Mouse (Mus musculus) cerebellum, adult 2 months (tissue): ENCODE data around the gene Nubp1. TPM values are rescaled to one million over a fixed set of nuclear protein-coding genes. Genes with fewer than 3 reads are reported as not detected.

Experiments used
- DNase-seq, 2 experiments: peaks; one replicate each; pipeline ENCODE4 v3.0.0; 2021
- H3K27ac ChIP-seq: fragments of 200-500 bp; 2 replicates; pipeline ENCODE4 v1.5.1; 2012; ENCODE audit warnings: low read length, control low read depth, inconsistent platforms; ENCODE audit not compliant: insufficient read depth
- H3K27me3 ChIP-seq: fragments of 200-500 bp; 2 replicates; pipeline ENCODE4 v1.6.1; 2012; ENCODE audit warnings: inconsistent platforms, mild to moderate bottlenecking, low read length, moderate library complexity; ENCODE audit not compliant: control insufficient read depth, insufficient read depth
- H3K4me1 ChIP-seq: fragments of 200-500 bp; 2 replicates; pipeline ENCODE4 v1.6.1; 2011; ENCODE audit warnings: low read length; ENCODE audit not compliant: control insufficient read depth, insufficient read depth
- H3K4me3 ChIP-seq: fragments of 200-500 bp; replicated peaks from 2 replicates; pipeline ENCODE3; 2011; ENCODE audit warnings: mild to moderate bottlenecking, low read depth, low read length, control low read depth; ENCODE audit not compliant: insufficient read depth
- CTCF ChIP-seq: fragments of 200-500 bp; IDR thresholded peaks from 2 replicates; pipeline ENCODE4 v1.5.1; 2011; ENCODE audit warnings: low read depth, mild to moderate bottlenecking, control low read depth, low read length, moderate library complexity, borderline replicate concordance; ENCODE audit not compliant: insufficient read depth
- POLR2A ChIP-seq: fragments of 200-500 bp; IDR thresholded peaks from 2 replicates; pipeline ENCODE4 v1.6.1; 2011; ENCODE audit warnings: low read length, control low read depth, borderline replicate concordance; ENCODE audit not compliant: insufficient read depth
- WGBS: fragments of 180-500 bp; shearing (Covaris S2); methylation state at CpG from one replicate; pipeline ENCODE4 v1.1.7; 2018; 5-methylcytosine and 5-hydroxymethylcytosine counted together
- polyA plus RNA-seq: library from polyadenylated mRNA; depleted of rRNA; stranded (reverse); fragments of >200 nt; gene quantifications from 2 replicates; pipeline ENCODE4 v1.2.3, GENCODE M21; 2012; rRNA removed

Nubp1 gene
- polyA plus RNA-seq, 1 experiment: 30.0 TPM

DNA sequence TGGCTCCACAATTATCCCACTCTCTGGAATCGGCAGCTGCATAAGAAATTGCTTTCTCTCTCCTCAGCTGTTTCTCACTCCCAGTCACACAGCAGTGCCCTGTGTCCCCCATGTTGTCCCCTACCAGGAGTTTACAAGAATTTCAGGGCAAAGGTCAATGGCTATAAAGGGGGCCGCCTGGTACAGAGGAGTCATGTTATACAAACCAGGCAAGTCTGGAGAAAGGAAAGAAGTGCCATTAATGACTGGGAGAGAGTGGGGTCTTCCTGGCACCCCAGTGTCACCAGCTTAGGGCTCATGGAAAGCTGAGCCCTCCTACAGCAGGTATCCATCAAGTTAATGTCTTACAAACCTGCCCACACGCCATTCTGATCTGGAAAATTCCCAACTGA is 42.8 kb downstream of the Nubp1 start:
- Histone ChIP-seq H3K27me3 (no peaks in the 10 kb centered on the region), H3K27ac (no peak overlapping the region), H3K4me1 (no peaks in the 10 kb centered on the region; the same call in 1 of the 2 replicates), H3K4me3 (no peak overlapping the region)
- TF ChIP-seq POLR2A (no peak), CTCF (no peak)
- WGBS: 79% methylated on average over 3 of the region's 3 CpGs
- DNase-seq: no peak

- DNase-seq: no peak
- H3K27ac ChIP-seq: no peak overlapping the region
- TF ChIP-seq CTCF (no peak), POLR2A (no peak)
- H3K27me3 ChIP-seq: no peaks in the 10 kb centered on the region
- H3K4me1 ChIP-seq: no peaks in the 10 kb centered on the region
- no peak overlapping the region for H3K4me3 ChIP-seq
- 67% methylated on average over 2 of the region's 2 CpGs for WGBS
Observed at GRCm38 (mm10) chr16:10460188-10460587, 48.4 kb downstream of the Nubp1 start.

DNA sequence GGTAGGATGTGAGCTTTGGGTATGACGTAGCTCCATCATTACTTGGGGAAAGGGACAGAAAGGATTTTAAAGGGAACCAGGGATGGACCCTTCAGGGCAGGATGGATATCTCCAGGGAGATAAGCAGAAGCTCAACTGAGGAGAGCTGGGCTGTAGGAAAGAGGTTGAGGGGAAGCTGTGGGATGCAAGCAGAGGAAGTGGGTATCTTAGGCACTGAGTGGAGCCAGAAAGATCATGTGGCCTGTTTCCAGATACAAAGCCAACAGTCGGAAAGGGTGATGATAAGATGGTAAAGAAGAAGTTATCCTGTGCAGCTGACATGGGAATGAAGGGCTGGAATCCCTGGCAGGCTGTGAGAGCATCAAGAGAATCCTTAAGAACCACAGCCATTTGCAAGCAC is 49.4 kb downstream of the Nubp1 start:
- TF ChIP-seq POLR2A (no peak), CTCF (no peak)
- DNase-seq: no peak
- Histone ChIP-seq H3K4me3 (no peak overlapping the region), H3K4me1 (no peaks in the 10 kb centered on the region), H3K27ac (no peak overlapping the region), H3K27me3 (no peaks in the 10 kb centered on the region)
- 86% methylated on average over 2 of the region's 2 CpGs for WGBS

DNA sequence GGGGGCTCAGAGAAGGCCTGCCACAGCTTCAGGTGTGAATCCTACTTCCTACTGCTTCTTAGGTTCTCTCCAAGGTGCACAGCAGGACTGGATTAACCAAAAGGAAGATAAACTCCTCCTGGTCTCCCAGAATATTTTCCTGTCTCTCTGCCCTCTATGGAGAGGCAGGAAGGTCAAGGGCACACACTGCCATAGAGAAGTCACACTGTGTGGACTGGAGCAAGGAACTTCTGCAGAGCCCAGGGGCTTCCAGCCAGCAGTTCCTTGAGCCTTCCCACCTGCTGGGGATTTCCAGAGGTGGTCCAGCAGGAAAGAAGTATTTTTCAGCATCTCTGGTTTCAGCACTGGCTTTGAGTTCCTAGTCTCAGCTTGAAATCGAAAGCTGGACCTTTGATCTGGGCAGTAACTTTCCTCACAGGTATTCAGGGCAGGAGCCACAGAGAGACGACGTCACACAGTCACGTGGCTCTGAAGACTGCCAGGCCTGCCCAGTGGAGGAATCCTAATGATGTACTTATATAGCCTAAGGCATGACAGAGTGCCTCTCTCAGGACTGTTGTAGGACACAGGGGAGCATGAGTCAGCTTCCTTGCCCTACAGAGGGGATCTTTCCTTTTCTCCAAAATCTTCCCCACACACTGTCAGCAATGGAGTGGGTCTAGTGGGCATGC is 53.4 kb downstream of the Nubp1 start:
- H3K4me1 ChIP-seq: no peaks in the 10 kb centered on the region
- H3K27ac ChIP-seq: no peak overlapping the region
- WGBS: 38% methylated on average over 4 of the region's 4 CpGs
- TF ChIP-seq POLR2A (no peak), CTCF (no peak)
- DNase-seq: no peak
- no peaks in the 10 kb centered on the region for H3K27me3 ChIP-seq
- no peak overlapping the region for H3K4me3 ChIP-seq

DNA sequence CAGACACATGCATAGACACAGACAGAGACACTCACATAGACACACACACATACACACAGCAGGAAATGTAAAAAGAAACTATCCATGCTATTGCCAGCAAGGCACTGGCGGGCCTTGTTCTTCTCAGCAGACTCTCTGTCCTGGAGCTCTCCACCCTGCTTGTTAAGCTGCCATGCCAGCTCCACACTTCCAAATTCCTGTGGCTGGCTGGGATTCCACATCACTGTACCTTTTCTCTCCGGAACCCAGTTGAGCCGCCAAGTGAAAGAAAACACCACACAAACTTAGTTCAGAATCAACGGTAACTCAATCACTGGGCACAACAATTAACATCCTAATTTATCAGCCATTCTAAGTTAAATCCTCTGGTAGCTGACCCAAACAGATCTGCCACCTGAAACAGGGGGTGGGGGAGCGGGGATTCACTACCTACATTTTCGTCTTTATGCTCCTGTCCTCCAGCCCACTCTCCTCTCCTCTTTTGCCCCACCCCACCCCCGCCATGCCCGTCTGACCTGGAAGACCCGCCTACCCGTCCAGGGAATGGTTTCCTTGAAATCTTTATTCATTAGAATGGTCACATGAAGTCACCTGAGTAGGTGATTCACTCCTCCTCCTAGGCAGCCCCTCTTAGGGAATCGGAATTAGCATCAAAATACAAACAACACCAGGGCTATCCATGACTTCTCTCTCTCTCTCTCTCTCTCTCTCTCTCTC is 55.8 kb downstream of the Nubp1 start:
- no peak for TF ChIP-seq CTCF
- no peak for TF ChIP-seq POLR2A
- no peaks in the 10 kb centered on the region for H3K4me1 ChIP-seq
- no peak for DNase-seq
- no peak overlapping the region for H3K27ac ChIP-seq
- WGBS: 37% methylated on average over 11 of the region's 11 CpGs
- H3K27me3 ChIP-seq: no peaks in the 10 kb centered on the region
- no peak overlapping the region for H3K4me3 ChIP-seq

DNA sequence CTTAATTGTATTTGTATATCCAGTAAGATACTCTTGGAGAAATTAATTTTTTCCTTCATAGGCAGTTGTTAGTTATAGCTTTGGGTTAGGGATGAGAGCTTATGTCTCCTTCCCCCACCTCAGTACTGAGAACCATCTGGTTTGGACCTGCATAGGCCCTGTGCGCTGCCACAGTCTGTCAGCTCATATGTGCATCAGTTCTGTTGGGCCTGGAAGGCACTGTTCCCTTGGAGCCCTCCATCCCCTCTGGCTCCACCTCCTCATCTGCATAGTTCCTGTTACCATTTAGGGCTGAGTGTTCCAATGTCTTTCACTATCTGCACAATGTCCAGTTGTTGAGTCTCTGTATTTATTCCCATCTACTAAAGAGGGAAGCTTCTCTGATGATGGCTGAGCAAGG is 56.5 kb downstream of the Nubp1 start:
- H3K4me1 ChIP-seq: no peaks in the 10 kb centered on the region
- no peak for TF ChIP-seq CTCF
- 48% methylated on average over 1 of the region's 1 CpGs for WGBS
- no peaks in the 10 kb centered on the region for H3K27me3 ChIP-seq
- DNase-seq: no peak
- H3K4me3 ChIP-seq: no peak overlapping the region
- no peak overlapping the region for H3K27ac ChIP-seq

DNA sequence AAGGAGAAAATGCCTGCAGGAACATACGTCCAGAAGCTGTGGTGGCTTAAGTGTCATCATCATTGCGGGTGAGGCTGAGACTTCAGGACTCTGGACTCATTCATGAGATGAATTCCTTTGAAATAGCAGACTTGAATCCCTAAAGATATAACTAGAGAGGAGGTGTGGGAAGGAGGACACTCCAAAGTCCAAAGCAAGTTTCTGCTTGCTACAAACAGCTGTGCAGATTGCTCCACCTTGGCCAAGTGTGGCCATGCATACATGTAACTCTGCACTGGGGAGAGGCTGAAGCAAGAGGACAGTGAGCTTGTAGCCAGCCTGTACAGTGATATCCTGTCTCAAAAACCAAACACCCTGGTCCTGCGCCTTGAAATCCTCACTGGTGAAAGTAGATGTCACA is 60.2 kb downstream of the Nubp1 start:
- Histone ChIP-seq H3K27ac (no peak overlapping the region), H3K27me3 (no peaks in the 10 kb centered on the region), H3K4me1 (no peaks in the 10 kb centered on the region), H3K4me3 (no peak overlapping the region)
- TF ChIP-seq POLR2A: no peak
- TF ChIP-seq CTCF: no peak
- DNase-seq: no peak
- 96% methylated on average over 3 of the region's 3 CpGs for WGBS

Other genes starting within 250 kb of the Nubp1 start
- 0.14 TPM in 1 of 2 replicates, not detected in the other for gene Rpl39l, start 241.7 kb upstream of the Nubp1 start, polyA plus RNA-seq
- 0.03 and 0.05 TPM in 2 replicates for gene Atf7ip2, start 219.2 kb upstream of the Nubp1 start, polyA plus RNA-seq
- gene Emp2, start 98.0 kb upstream of the Nubp1 start, polyA plus RNA-seq: 16.2 and 18.9 TPM in 2 replicates
- 14.7 and 20.3 TPM in 2 replicates for gene Tekt5, start 16.5 kb upstream of the Nubp1 start, polyA plus RNA-seq
- gene Tvp23a, start 35.4 kb downstream of the Nubp1 start, polyA plus RNA-seq: 25.5 and 27.3 TPM in 2 replicates
- gene Ciita, start 68.1 kb downstream of the Nubp1 start, polyA plus RNA-seq: 0.11 and 0.22 TPM in 2 replicates
- 126 and 143 TPM in 2 replicates for gene Dexi, start 131.1 kb downstream of the Nubp1 start, polyA plus RNA-seq
- gene Clec16a, start 133.4 kb downstream of the Nubp1 start, polyA plus RNA-seq: 48.7 and 51.2 TPM in 2 replicates